8 mouse cellular contexts compared by ENCODE assay signal in the genomic region with DNA sequence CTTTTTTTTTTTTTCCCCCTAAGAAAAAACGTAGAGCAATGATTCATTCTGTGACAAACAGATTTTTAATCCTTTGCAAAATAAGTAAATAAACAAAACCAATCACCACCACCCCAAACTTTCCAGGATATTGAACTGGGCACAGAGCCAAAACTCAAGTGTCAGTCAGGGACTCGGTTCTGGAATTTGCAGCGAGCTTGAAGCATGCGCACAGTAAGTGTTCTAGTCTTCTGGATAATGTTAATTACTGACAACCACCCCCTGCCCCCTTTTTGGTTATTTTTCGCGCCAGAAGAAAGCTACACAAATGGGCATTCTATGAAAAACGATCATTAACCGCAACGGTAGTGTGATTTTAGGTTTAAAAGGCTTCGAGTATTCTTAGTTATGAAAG. TPM values are rescaled to one million over a fixed set of nuclear protein-coding genes. Genes with fewer than 3 reads are reported as not detected.
DNase-seq lines count a peak whose midpoint lies in the region; ATAC-seq and TF ChIP-seq lines count a peak whose summit lies in the region.

No protein-coding gene starts in this region.

- H3K27ac ChIP-seq in layer of hippocampus, adult 2 months: peak overlapping the region; percentile 88
- peak overlapping the region; percentile 57 for H3K27ac ChIP-seq in MEL (ENCODE audit: control insufficient read depth, low read depth, low read length)
- peak overlapping the region; percentile 98 for H3K27ac ChIP-seq in embryonic facial prominence, embryonic 15.5 days (replicated peaks)
- peak overlapping the region; percentile 95 for H3K27ac ChIP-seq in intestine, embryonic 16.5 days (ENCODE audit: low read length)

- peak overlapping the region; percentile 90 for H3K4me2 ChIP-seq in embryonic facial prominence, embryonic 15.5 days (replicated peaks)
- H3K4me2 ChIP-seq in intestine, embryonic 16.5 days (ENCODE audit: low read depth, low read length): peak overlapping the region; percentile 79

- 0% methylated on average over 10 of the region's 10 CpGs for WGBS in embryonic facial prominence, embryonic 15.5 days
- WGBS in intestine, embryonic 16.5 days: under 1% methylated on average over 10 of the region's 10 CpGs

- ATAC-seq in embryonic facial prominence, embryonic 15.5 days (ENCODE audit: insufficient number of reproducible peaks, low FRiP score, low TSS enrichment, low read depth): no peak
- no peak; the same call in 1 of the 2 replicates for ATAC-seq in intestine, embryonic 16.5 days
- no peak for ATAC-seq in granulocyte monocyte progenitor cell, adult 5-6 weeks (replicated peaks; ENCODE audit: poor library complexity, severe bottlenecking)

- no peak for TF ChIP-seq EP300 in MEL (IDR thresholded peaks at IDR 0.05; ENCODE audit: low read depth in 1 of 2, low read length in 2 of 2)

- no peak for TF ChIP-seq POLR2A in MEL (IDR thresholded peaks at IDR 0.05; ENCODE audit: control insufficient read depth in 1 of 2, insufficient read depth in 1 of 2, low read depth in 1 of 2, low read length in 2 of 2, poor library complexity in 1 of 2)

- peaks cover 5 to 17% of the 10 kb centered on the region in 2 experiments for H3K4me1 ChIP-seq in MEL (ENCODE audit: control insufficient read depth in 1 of 2, insufficient read depth in 2 of 2, low read length in 2 of 2)
- peaks cover 31% of the 10 kb centered on the region for H3K4me1 ChIP-seq in embryonic facial prominence, embryonic 15.5 days
- H3K4me1 ChIP-seq in intestine, embryonic 16.5 days (ENCODE audit: control insufficient read depth, insufficient read depth, low read length): peaks cover 17% of the 10 kb centered on the region

- H3K27me3 ChIP-seq in MEL (ENCODE audit: control insufficient read depth in 1 of 2, insufficient read depth in 2 of 2, low read length in 2 of 2): no peaks in the 10 kb centered on the region; a peak in 1 of 4 replicates
- no peaks in the 10 kb centered on the region for H3K27me3 ChIP-seq in embryonic facial prominence, embryonic 15.5 days
- H3K27me3 ChIP-seq in intestine, embryonic 16.5 days (replicated peaks; ENCODE audit: control insufficient read depth, insufficient read depth, low read length): no peaks in the 10 kb centered on the region

- peak; percentile 23 to 34 for DNase-seq in layer of hippocampus, adult 2 months (ENCODE audit: low spot score in 2 of 2)
- no peak for DNase-seq in layer of hippocampus, adult 9-10 months (ENCODE audit: low spot score)
- DNase-seq in MEL (ENCODE audit: low read depth, low spot score): peak; percentile 60
- peak; percentile 24 for DNase-seq in lung, postnatal 25 days (ENCODE audit: low spot score)
- no peak for DNase-seq in natural killer cell, adult 2 months (ENCODE audit: low spot score in 2 of 2)

- H3K36me3 ChIP-seq in MEL (ENCODE audit: control insufficient read depth in 1 of 2, insufficient read depth in 2 of 2, low read length in 2 of 2): peaks cover 0 to 15% of the 10 kb centered on the region in 2 experiments; a peak in 3 of 4 replicates
- no peaks in the 10 kb centered on the region for H3K36me3 ChIP-seq in embryonic facial prominence, embryonic 15.5 days
- no peaks in the 10 kb centered on the region for H3K36me3 ChIP-seq in intestine, embryonic 16.5 days (ENCODE audit: control insufficient read depth, insufficient read depth, low read length)

- peak overlapping the region; percentile 96 for H3K9ac ChIP-seq in MEL (ENCODE audit: control insufficient read depth, low read depth, low read length, poor library complexity, severe bottlenecking)
- peak overlapping the region; percentile 77 for H3K9ac ChIP-seq in embryonic facial prominence, embryonic 15.5 days
- peak overlapping the region; percentile 84 for H3K9ac ChIP-seq in intestine, embryonic 16.5 days (ENCODE audit: low read depth, low read length)

- peak overlapping the region; percentile 67 for H3K4me3 ChIP-seq in layer of hippocampus, adult 2 months
- peak overlapping the region; percentile 83 to 84 for H3K4me3 ChIP-seq in MEL (ENCODE audit: control insufficient read depth in 1 of 2, insufficient read depth in 1 of 2, low read depth in 2 of 2, low read length in 2 of 2)
- peak overlapping the region; percentile 89 for H3K4me3 ChIP-seq in embryonic facial prominence, embryonic 15.5 days (replicated peaks)
- peak overlapping the region; percentile 93 for H3K4me3 ChIP-seq in intestine, embryonic 16.5 days (ENCODE audit: low read length)

- TF ChIP-seq CTCF in layer of hippocampus, adult 2 months (conservative IDR thresholded peaks at IDR 0.05): no peak
- TF ChIP-seq CTCF in MEL (IDR thresholded peaks at IDR 0.05 in 2 of 3, conservative IDR thresholded peaks at IDR 0.05 in 1 of 3; ENCODE audit: control insufficient read depth in 1 of 3, insufficient read depth in 1 of 3, low read depth in 2 of 3, low read length in 3 of 3, poor library complexity in 1 of 3, severe bottlenecking in 1 of 3): no peak

- TF ChIP-seq RAD21 in MEL (IDR thresholded peaks at IDR 0.05; ENCODE audit: low read depth, low read length): no peak

- H3K9me3 ChIP-seq in MEL (replicated peaks; ENCODE audit: insufficient read depth, low read length): no peaks in the 10 kb centered on the region
- no peaks in the 10 kb centered on the region for H3K9me3 ChIP-seq in embryonic facial prominence, embryonic 15.5 days (replicated peaks)
- H3K9me3 ChIP-seq in intestine, embryonic 16.5 days (ENCODE audit: control insufficient read depth, low read length): no peaks in the 10 kb centered on the region

- peaks cover 40% of the 10 kb centered on the region for H3K79me2 ChIP-seq in MEL (ENCODE audit: control insufficient read depth, insufficient read depth, low read length, poor library complexity)

TF ChIP-seq in MEL, 35 proteins besides CTCF, POLR2A, EP300 and RAD21:
- TF ChIP-seq MYC (IDR thresholded peaks at IDR 0.05; ENCODE audit: low read depth, low read length): no peak
- peak; percentile 62; the same call in 1 of the 2 replicates for TF ChIP-seq NRF1 (IDR thresholded peaks at IDR 0.05; ENCODE audit: insufficient read depth, low read depth, low read length, poor library complexity, severe bottlenecking)
- TF ChIP-seq E2F4 (IDR thresholded peaks at IDR 0.05; ENCODE audit: borderline replicate concordance, low read depth, low read length): 0 out of 2 replicates have a peak, but pooled peaks have one; percentile 23
- 0 out of 2 replicates have a peak, but pooled peaks have one; percentile 14 for TF ChIP-seq SIN3A (IDR thresholded peaks at IDR 0.05; ENCODE audit: low read length)

RNA-seq across cellular contexts. Expression of gene Tent4b, which starts 0.5 kb away (rescaled TPM):
- 10 to 100 TPM; 37.3 to 37.5 TPM for total RNA-seq in layer of hippocampus, adult 2 months (2021)
- total RNA-seq in MEL (2012; rRNA removed): 25.9 and 28.7 TPM in 2 replicates
- polyA plus RNA-seq in MEL (2012; ENCODE audit: insufficient read depth in 1 of 2, insufficient read length in 2 of 2, low read depth in 1 of 2, low replicate concordance in 2 of 2, missing spikeins in 1 of 2): 10 to 100 TPM in 1 of 2 experiments, not detected in 1; 45.3 TPM
- 8.6 and 8.9 TPM in 2 replicates for polyA plus RNA-seq in embryonic facial prominence, embryonic 15.5 days (2015; fragmentation: Nextera tagmentation; extraction: Ambion mirVana)
- polyA plus RNA-seq in intestine, embryonic 16.5 days (2015; fragmentation: Nextera tagmentation; extraction: Ambion mirVana): 3.4 and 4.2 TPM in 2 replicates
- 34.4 and 41.3 TPM in 2 replicates for total RNA-seq in granulocyte monocyte progenitor cell, adult 5-6 weeks (2014; fragmentation: Nextera tagmentation)
- 34.6 and 37.6 TPM in 2 replicates for total RNA-seq in granulocyte monocyte progenitor cell, adult 5-6 weeks (2017)

Comparison
In these comparisons a context has a peak if more than half of its experiments do, and no peak if none do; other contexts are left out.
1. DNase-seq: peak in layer of hippocampus, adult 2 months (2 of 2), MEL (single experiment) and lung, postnatal 25 days (single experiment); none in layer of hippocampus, adult 9-10 months (single experiment) and natural killer cell, adult 2 months (0 of 2).
2. Peak in every context shown above with its lines, with median percentiles within 50 percentile points of each other: H3K27ac ChIP-seq, H3K4me3 ChIP-seq and H3K9ac ChIP-seq.